Mouse (Mus musculus) adrenal gland, postnatal 10 days (tissue): ENCODE measurements around the gene Ak5. TPM values are rescaled to one million over a fixed set of nuclear protein-coding genes. Genes with fewer than 3 reads are reported as not detected.

Experiments used
- DNase-seq: peaks from one replicate; pipeline ENCODE4 v3.0.0; 2021; ENCODE audit warnings: mixed read lengths
- total RNA-seq, 2 experiments: library from RNA; stranded (reverse); gene quantifications; 2 replicates each; pipeline ENCODE4 v1.2.3; 2021

The Ak5 gene
- total RNA-seq, 2 experiments from 2014 or later: 3.0 to 4.1 TPM

- no peak for DNase-seq
These were observed 239.2 kb downstream of the Ak5 start for GRCm38 (mm10) chr3:152428925-152429324.

Other genes starting within 250 kb of the Ak5 start
- 10 to 100 TPM; 44.6 to 48.7 TPM for gene Pigk, start 45.7 kb upstream of the Ak5 start, total RNA-seq